In the genomic region with DNA sequence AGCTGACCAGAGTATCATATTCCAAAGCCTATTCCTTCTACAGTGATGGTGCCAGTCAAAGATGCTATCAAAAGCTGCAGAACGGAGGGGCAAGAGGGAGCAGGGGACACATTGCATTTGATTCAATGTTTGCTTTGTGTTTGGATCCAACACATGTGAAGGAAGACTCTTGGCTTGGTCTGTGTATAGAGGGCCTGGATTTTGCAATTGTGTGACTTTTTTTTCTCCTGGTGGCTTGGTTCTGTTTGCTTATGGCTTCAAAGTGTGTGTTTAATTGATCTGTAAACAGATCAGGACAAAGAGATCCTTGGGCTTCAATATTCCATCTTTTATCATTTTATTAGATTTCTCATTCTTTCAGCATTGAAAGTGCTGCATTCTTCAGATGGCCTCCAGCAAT, we compare ENCODE assay signal across 11 mouse cellular contexts.
"Had no signal": no experiment of that assay in that cellular context is flagged by ENCODE, and none has a peak within 500 bp of the region (broad histone marks: within the 10 kb centered on the region; RNA-seq: fewer than 3 reads in every experiment).

No protein-coding gene starts in this region.

- H3K9ac ChIP-seq: intestine, embryonic 15.5 days; midbrain, embryonic 13.5 days; neural tube, embryonic 12.5 days had no signal

- H3K27ac ChIP-seq: intestine, embryonic 15.5 days; layer of hippocampus, adult 2 months; midbrain, embryonic 13.5 days; neural tube, embryonic 12.5 days had no signal

- H3K27me3 ChIP-seq: intestine, embryonic 15.5 days; midbrain, embryonic 13.5 days; neural tube, embryonic 12.5 days had no signal

- H3K4me3 ChIP-seq: intestine, embryonic 15.5 days; layer of hippocampus, adult 2 months; midbrain, embryonic 13.5 days; myocyte; neural tube, embryonic 12.5 days had no signal

- DNase-seq: kidney, adult 18-20 months; kidney, postnatal 10 days; kidney, postnatal 4 days; lung, adult 18-20 months; thymus, adult 2 months; thymus, postnatal 25 days had no signal

- H3K9me3 ChIP-seq: intestine, embryonic 15.5 days; midbrain, embryonic 13.5 days; neural tube, embryonic 12.5 days had no signal

- H3K36me3 ChIP-seq: intestine, embryonic 15.5 days; midbrain, embryonic 13.5 days; neural tube, embryonic 12.5 days had no signal

- H3K4me1 ChIP-seq: intestine, embryonic 15.5 days had no signal

- ATAC-seq: intestine, embryonic 15.5 days; midbrain, embryonic 13.5 days had no signal

- H3K4me2 ChIP-seq: intestine, embryonic 15.5 days; midbrain, embryonic 13.5 days; neural tube, embryonic 12.5 days had no signal
